Mouse (Mus musculus): ENCODE measurements around the gene Chmp6.

- no peak for TF ChIP-seq GATA1 (IDR thresholded peaks at IDR 0.05; ENCODE audit: borderline replicate concordance, low read length)
- no peak for TF ChIP-seq CTCF (IDR thresholded peaks at IDR 0.05; ENCODE audit: low read depth, low read length)
These were observed 30.3 kb downstream of the Chmp6 start for GRCm38 (mm10) chr11:119943428-119943988.
